Mouse (Mus musculus) hindbrain, embryonic 11.5 days (tissue): ENCODE results near the gene Sele. TPM values are rescaled to one million over a fixed set of nuclear protein-coding genes. Genes with fewer than 3 reads are reported as not detected.

Experiments used
- ATAC-seq: fragments of 200-750 bp; cut with Nextera tagmentation; 2 replicates; pipeline ENCODE4 v1.8.0; 2017; ENCODE audit warnings: mild to moderate bottlenecking, moderate TSS enrichment, moderate library complexity; ENCODE audit not compliant: low FRiP score
- DNase-seq: peaks from one replicate; pipeline ENCODE4 v3.0.0-alpha.2; 2015; ENCODE audit warnings: low spot score
- H3K27ac ChIP-seq: fragments of 300-500 bp; sonication (generic); 2 replicates; pipeline ENCODE4 v1.5.1; 2014; ENCODE audit warnings: mild to moderate bottlenecking, low read depth, low read length
- H3K27me3 ChIP-seq: fragments of 300-500 bp; sonication (generic); 2 replicates; pipeline ENCODE4 v1.6.1; 2014; ENCODE audit warnings: mild to moderate bottlenecking, low read length, moderate library complexity, mixed read lengths; ENCODE audit not compliant: control insufficient read depth, insufficient read depth
- H3K36me3 ChIP-seq: fragments of 300-500 bp; sonication (generic); 2 replicates; pipeline ENCODE4 v1.6.1; 2014; ENCODE audit warnings: mild to moderate bottlenecking, low read length, moderate library complexity, mixed read lengths; ENCODE audit not compliant: control insufficient read depth, insufficient read depth
- H3K4me1 ChIP-seq: fragments of 300-500 bp; sonication (generic); replicated peaks from 2 replicates; pipeline ENCODE4 v1.6.1; 2014; ENCODE audit warnings: low read length, mixed read lengths; ENCODE audit not compliant: control insufficient read depth, insufficient read depth
- H3K4me2 ChIP-seq: fragments of 300-500 bp; sonication (generic); replicated peaks from 2 replicates; pipeline ENCODE4 v1.6.1; 2014; ENCODE audit warnings: mild to moderate bottlenecking, low read depth, low read length
- H3K4me3 ChIP-seq: fragments of 300-500 bp; sonication (generic); 2 replicates; pipeline ENCODE4 v1.5.1; 2014; ENCODE audit warnings: low read depth, low read length
- H3K9ac ChIP-seq: fragments of 300-500 bp; sonication (generic); 2 replicates; pipeline ENCODE4 v1.6.1; 2014; ENCODE audit warnings: low read depth, low read length
- H3K9me3 ChIP-seq: fragments of 300-500 bp; sonication (generic); 2 replicates; pipeline ENCODE4 v1.6.1; 2016; ENCODE audit warnings: low read length; ENCODE audit not compliant: control insufficient read depth
- WGBS: fragments of 180-500 bp; shearing (Covaris S2); extraction: QIAGEN DNeasy Blood & Tissue Kit; methylation state at CpG from one replicate; pipeline ENCODE4 v1.1.7; 2014; 5-methylcytosine and 5-hydroxymethylcytosine counted together
- polyA plus RNA-seq: library from polyadenylated mRNA; unstranded; fragments of >200 nt; fragmentation: Nextera tagmentation; extraction: Ambion mirVana; gene quantifications from 2 replicates; pipeline ENCODE4 v1.2.1, GENCODE M21; 2014

Sele gene
- polyA plus RNA-seq, 1 experiment from 2014 or later = not detected

- H3K36me3 ChIP-seq = no peaks in the 10 kb centered on the region
- DNase-seq (no peak), ATAC-seq (no peak)
- H3K4me1 ChIP-seq = no peaks in the 10 kb centered on the region
- H3K9me3 ChIP-seq = no peaks in the 10 kb centered on the region
- 92% methylated on average over 1 of the region's 1 CpGs for WGBS
- no peak overlapping the region for H3K4me2 ChIP-seq
- no peaks in the 10 kb centered on the region for H3K27me3 ChIP-seq
- H3K27ac ChIP-seq = no peak overlapping the region
- no peak overlapping the region for H3K9ac ChIP-seq
- no peak overlapping the region for H3K4me3 ChIP-seq
Measured at GRCm38 (mm10) chr1:164075416-164075815, 27.4 kb downstream of the Sele start.

GRCm38 (mm10) chr1:164076441-164076840 lies 28.4 kb downstream of the Sele start:
- Histone ChIP-seq H3K9me3 (no peaks in the 10 kb centered on the region), H3K4me2 (no peak overlapping the region), H3K4me1 (no peaks in the 10 kb centered on the region), H3K27ac (no peak overlapping the region), H3K9ac (no peak overlapping the region), H3K27me3 (no peaks in the 10 kb centered on the region), H3K4me3 (no peak overlapping the region), H3K36me3 (no peaks in the 10 kb centered on the region)
- DNase-seq (no peak), ATAC-seq (no peak)
- 57% methylated on average over 1 of the region's 1 CpGs for WGBS

GRCm38 (mm10) chr1:164077031-164077430 lies 29.0 kb downstream of the Sele start:
- no peaks in the 10 kb centered on the region for H3K36me3 ChIP-seq
- no peak overlapping the region for H3K27ac ChIP-seq
- H3K4me3 ChIP-seq = no peak overlapping the region
- no peak for ATAC-seq
- no peak overlapping the region for H3K4me2 ChIP-seq
- DNase-seq = no peak
- no peak overlapping the region for H3K9ac ChIP-seq
- 94% methylated on average over 3 of the region's 3 CpGs for WGBS
- no peaks in the 10 kb centered on the region for H3K27me3 ChIP-seq
- H3K4me1 ChIP-seq = no peaks in the 10 kb centered on the region
- H3K9me3 ChIP-seq = no peaks in the 10 kb centered on the region

- Histone ChIP-seq H3K27ac (no peak overlapping the region), H3K27me3 (no peaks in the 10 kb centered on the region), H3K36me3 (no peaks in the 10 kb centered on the region), H3K9me3 (no peaks in the 10 kb centered on the region), H3K4me2 (no peak overlapping the region), H3K4me1 (no peaks in the 10 kb centered on the region), H3K4me3 (no peak overlapping the region), H3K9ac (no peak overlapping the region)
- 91% methylated on average over 4 of the region's 4 CpGs for WGBS
- no peak for DNase-seq
- no peak for ATAC-seq
Measured at GRCm38 (mm10) chr1:164078323-164078741, 30.3 kb downstream of the Sele start.

GRCm38 (mm10) chr1:164079091-164079490 lies 31.1 kb downstream of the Sele start:
- Histone ChIP-seq H3K9me3 (no peaks in the 10 kb centered on the region), H3K36me3 (no peaks in the 10 kb centered on the region), H3K4me3 (no peak overlapping the region), H3K27me3 (no peaks in the 10 kb centered on the region), H3K9ac (no peak overlapping the region), H3K27ac (no peak overlapping the region), H3K4me2 (no peak overlapping the region), H3K4me1 (no peaks in the 10 kb centered on the region)
- 88% methylated on average over 11 of the region's 11 CpGs for WGBS
- no peak for DNase-seq
- no peak for ATAC-seq

GRCm38 (mm10) chr1:164083046-164083445 lies 35.0 kb downstream of the Sele start:
- Histone ChIP-seq H3K9me3 (no peaks in the 10 kb centered on the region), H3K4me3 (no peak overlapping the region), H3K27me3 (no peaks in the 10 kb centered on the region), H3K27ac (no peak overlapping the region), H3K4me2 (no peak overlapping the region), H3K9ac (no peak overlapping the region), H3K4me1 (no peaks in the 10 kb centered on the region), H3K36me3 (no peaks in the 10 kb centered on the region)
- DNase-seq (no peak), ATAC-seq (no peak)
- 93% methylated on average over 4 of the region's 4 CpGs for WGBS

DNA sequence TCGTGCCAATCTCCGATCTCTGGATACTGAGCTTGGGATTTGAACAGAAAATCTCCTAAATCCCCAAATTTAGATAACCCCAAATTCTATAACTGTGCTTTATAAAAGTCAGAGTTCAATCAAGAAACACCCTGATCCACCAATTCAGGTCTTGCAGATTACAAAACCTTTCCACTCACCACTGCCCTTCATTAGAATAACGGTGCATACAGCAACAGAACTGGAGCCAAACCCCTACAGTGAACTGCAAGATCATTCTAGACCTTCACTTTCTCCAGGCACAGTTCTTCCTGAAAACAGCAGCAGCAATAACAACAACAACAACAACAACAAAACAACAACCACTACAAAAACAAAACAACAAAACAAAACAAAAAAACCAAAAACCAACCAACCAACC lies 38.8 kb downstream of the Sele start:
- H3K4me2 ChIP-seq = no peak overlapping the region
- H3K36me3 ChIP-seq = no peaks in the 10 kb centered on the region
- H3K4me1 ChIP-seq = no peaks in the 10 kb centered on the region
- ATAC-seq (no peak), DNase-seq (no peak)
- no peak overlapping the region for H3K27ac ChIP-seq
- WGBS = 89% methylated on average over 3 of the region's 3 CpGs
- no peak overlapping the region for H3K9ac ChIP-seq
- no peaks in the 10 kb centered on the region for H3K9me3 ChIP-seq
- no peak overlapping the region for H3K4me3 ChIP-seq
- no peaks in the 10 kb centered on the region for H3K27me3 ChIP-seq

DNA sequence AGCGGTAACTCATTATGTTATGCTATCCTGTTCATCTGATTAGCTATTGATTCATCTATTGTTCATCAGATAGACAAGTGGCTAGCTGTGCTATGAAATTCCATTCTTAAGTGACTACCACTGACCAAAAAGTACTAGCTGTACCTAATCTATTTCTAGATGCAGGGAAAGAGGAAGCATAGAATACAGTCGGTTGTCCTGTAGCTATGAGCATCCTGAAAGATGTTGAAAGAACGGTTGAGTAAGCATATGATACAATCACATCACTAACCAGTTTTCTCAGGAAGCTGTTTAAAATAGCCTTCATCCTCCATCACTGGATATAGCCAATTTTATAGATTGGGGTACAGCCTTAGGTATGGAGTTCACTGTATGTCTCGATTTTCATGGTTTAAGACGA lies 39.8 kb downstream of the Sele start:
- H3K9me3 ChIP-seq = no peaks in the 10 kb centered on the region
- ATAC-seq = no peak
- WGBS = 94% methylated on average over 5 of the region's 5 CpGs
- H3K4me3 ChIP-seq = no peak overlapping the region
- H3K9ac ChIP-seq = no peak overlapping the region
- no peaks in the 10 kb centered on the region for H3K36me3 ChIP-seq
- no peak for DNase-seq
- no peaks in the 10 kb centered on the region for H3K4me1 ChIP-seq
- H3K4me2 ChIP-seq = no peak overlapping the region
- H3K27me3 ChIP-seq = no peaks in the 10 kb centered on the region
- H3K27ac ChIP-seq = no peak overlapping the region

DNA sequence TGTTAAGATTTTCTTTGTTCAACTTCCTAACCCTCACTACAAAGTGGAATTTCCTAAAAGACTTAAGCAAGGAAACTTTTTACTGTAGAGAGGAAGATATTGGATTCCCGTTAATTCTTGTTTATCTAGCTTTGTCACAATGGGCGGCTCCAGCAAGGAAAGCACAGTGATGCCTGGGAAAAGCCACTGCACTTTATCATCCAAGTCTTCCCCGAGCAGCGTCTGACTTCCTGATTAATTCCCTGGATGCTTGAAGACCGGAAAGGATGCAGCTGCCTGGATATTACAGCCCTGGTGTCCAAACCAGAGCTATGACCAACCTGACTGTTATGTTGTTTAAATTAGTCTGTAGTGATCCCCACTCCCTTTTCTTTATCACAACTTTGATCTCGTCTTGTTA lies 48.7 kb downstream of the Sele start:
- no peak overlapping the region for H3K9ac ChIP-seq
- H3K4me1 ChIP-seq = no peaks in the 10 kb centered on the region
- ATAC-seq = no peak
- H3K27ac ChIP-seq = no peak overlapping the region
- no peak overlapping the region for H3K4me2 ChIP-seq
- DNase-seq = no peak
- H3K4me3 ChIP-seq = no peak overlapping the region
- no peaks in the 10 kb centered on the region for H3K36me3 ChIP-seq
- WGBS = 75% methylated on average over 6 of the region's 6 CpGs
- no peaks in the 10 kb centered on the region for H3K9me3 ChIP-seq
- H3K27me3 ChIP-seq = no peaks in the 10 kb centered on the region
